Mouse (Mus musculus): ENCODE results near the gene Grb2.

DNA sequence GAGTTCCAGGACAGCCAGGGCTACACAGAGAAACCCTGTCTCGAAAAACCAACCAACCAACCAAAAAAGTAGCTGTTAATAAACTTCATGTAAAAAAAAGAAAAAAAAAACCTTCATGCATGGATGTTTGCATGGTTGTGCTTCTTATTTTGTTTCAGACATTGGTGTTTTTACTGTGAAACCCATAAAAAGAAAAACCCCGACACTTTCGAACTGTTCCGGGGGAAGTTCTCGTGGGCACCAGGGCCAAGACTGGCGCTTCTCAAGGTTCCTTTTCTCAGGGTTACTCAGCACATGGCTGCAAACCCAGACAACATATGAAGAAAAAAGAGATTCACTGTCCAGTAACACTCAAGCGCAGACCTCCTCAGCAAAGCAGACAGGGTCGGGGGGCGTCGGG lies 75.5 kb downstream of the Grb2 start:
- TF ChIP-seq EP300 (IDR thresholded peaks at IDR 0.05; ENCODE audit: low read depth) (no peak), CTCF (IDR thresholded peaks at IDR 0.05; ENCODE audit: low read depth) (no peak)

Measured in liver, postnatal 0 days (tissue).